Mouse (Mus musculus): ENCODE measurements around the gene Serpinb1a. TPM values are rescaled to one million over a fixed set of nuclear protein-coding genes. Genes with fewer than 3 reads are reported as not detected.

Gene Serpinb1a
- polyA plus RNA-seq, 1 experiment = 2.1 TPM

- Histone ChIP-seq H3K4me3 (ENCODE audit: control insufficient read depth, low read depth, low read length) (no peak overlapping the region), H3K27ac (ENCODE audit: control insufficient read depth, insufficient read depth, low read depth, low read length) (no peak overlapping the region), H3K27me3 (ENCODE audit: control insufficient read depth, insufficient read depth, low read length) (no peaks in the 10 kb centered on the region), H3K36me3 (ENCODE audit: control insufficient read depth, insufficient read depth, low read length) (no peaks in the 10 kb centered on the region), H3K4me1 (ENCODE audit: control insufficient read depth, insufficient read depth, low read length) (peaks cover 2% of the 10 kb centered on the region)
- TF ChIP-seq POLR2A (IDR thresholded peaks at IDR 0.05; ENCODE audit: control insufficient read depth, low read depth, low read length) = no peak
- no peak for TF ChIP-seq CTCF (IDR thresholded peaks at IDR 0.05; ENCODE audit: control insufficient read depth, insufficient read depth, insufficient replicate concordance, low read depth, low read length)
These were observed 23.7 kb downstream of the Serpinb1a start for GRCm38 (mm10) chr13:32827111-32827822.

DNA sequence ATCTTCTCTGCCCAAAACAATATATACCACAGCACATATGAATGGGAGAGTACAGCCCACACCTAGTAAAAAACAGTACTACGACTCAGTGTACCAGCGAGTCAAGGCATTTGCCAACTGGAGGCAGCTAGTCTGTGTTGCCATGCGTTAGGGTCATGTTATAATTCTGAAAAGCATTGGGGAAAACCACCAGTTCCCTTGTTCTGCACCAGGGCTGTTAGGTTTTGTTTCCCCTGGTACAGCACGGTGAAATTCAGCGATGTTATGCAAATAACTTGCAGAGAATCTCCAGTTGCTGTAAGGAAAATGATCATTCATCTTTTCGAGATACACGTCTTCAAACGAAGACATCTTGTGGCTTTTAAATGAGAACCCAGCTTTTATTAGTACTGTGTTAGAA is 25.4 kb downstream of the Serpinb1a start:
- Histone ChIP-seq H3K4me1 (ENCODE audit: control insufficient read depth, insufficient read depth, low read length) (no peaks in the 10 kb centered on the region), H3K4me3 (ENCODE audit: control insufficient read depth, low read depth, low read length) (no peak overlapping the region), H3K27me3 (ENCODE audit: control insufficient read depth, insufficient read depth, low read length) (no peaks in the 10 kb centered on the region), H3K27ac (ENCODE audit: control insufficient read depth, insufficient read depth, low read depth, low read length) (no peak overlapping the region), H3K36me3 (ENCODE audit: control insufficient read depth, insufficient read depth, low read length) (no peaks in the 10 kb centered on the region)
- TF ChIP-seq POLR2A (IDR thresholded peaks at IDR 0.05; ENCODE audit: control insufficient read depth, low read depth, low read length) (no peak), CTCF (IDR thresholded peaks at IDR 0.05; ENCODE audit: control insufficient read depth, insufficient read depth, insufficient replicate concordance, low read depth, low read length) (no peak)

- H3K4me3 ChIP-seq (ENCODE audit: control insufficient read depth, low read depth, low read length) = no peak overlapping the region
- no peaks in the 10 kb centered on the region for H3K36me3 ChIP-seq (ENCODE audit: control insufficient read depth, insufficient read depth, low read length)
- no peaks in the 10 kb centered on the region for H3K27me3 ChIP-seq (ENCODE audit: control insufficient read depth, insufficient read depth, low read length)
- H3K27ac ChIP-seq (ENCODE audit: control insufficient read depth, insufficient read depth, low read depth, low read length) = no peak overlapping the region
- TF ChIP-seq POLR2A (IDR thresholded peaks at IDR 0.05; ENCODE audit: control insufficient read depth, low read depth, low read length) (no peak), CTCF (IDR thresholded peaks at IDR 0.05; ENCODE audit: control insufficient read depth, insufficient read depth, insufficient replicate concordance, low read depth, low read length) (no peak)
- H3K4me1 ChIP-seq (ENCODE audit: control insufficient read depth, insufficient read depth, low read length) = no peaks in the 10 kb centered on the region
These were observed 26.3 kb downstream of the Serpinb1a start for GRCm38 (mm10) chr13:32824377-32825330.

GRCm38 (mm10) chr13:32823126-32823525 is 27.9 kb downstream of the Serpinb1a start:
- no peaks in the 10 kb centered on the region for H3K4me1 ChIP-seq (ENCODE audit: control insufficient read depth, insufficient read depth, low read length)
- H3K27me3 ChIP-seq (ENCODE audit: control insufficient read depth, insufficient read depth, low read length) = no peaks in the 10 kb centered on the region
- no peak overlapping the region for H3K4me3 ChIP-seq (ENCODE audit: control insufficient read depth, low read depth, low read length)
- no peaks in the 10 kb centered on the region for H3K36me3 ChIP-seq (ENCODE audit: control insufficient read depth, insufficient read depth, low read length)
- no peak overlapping the region for H3K27ac ChIP-seq (ENCODE audit: control insufficient read depth, insufficient read depth, low read depth, low read length)
- TF ChIP-seq POLR2A (IDR thresholded peaks at IDR 0.05; ENCODE audit: control insufficient read depth, low read depth, low read length) (no peak), CTCF (IDR thresholded peaks at IDR 0.05; ENCODE audit: control insufficient read depth, insufficient read depth, insufficient replicate concordance, low read depth, low read length) (no peak)

DNA sequence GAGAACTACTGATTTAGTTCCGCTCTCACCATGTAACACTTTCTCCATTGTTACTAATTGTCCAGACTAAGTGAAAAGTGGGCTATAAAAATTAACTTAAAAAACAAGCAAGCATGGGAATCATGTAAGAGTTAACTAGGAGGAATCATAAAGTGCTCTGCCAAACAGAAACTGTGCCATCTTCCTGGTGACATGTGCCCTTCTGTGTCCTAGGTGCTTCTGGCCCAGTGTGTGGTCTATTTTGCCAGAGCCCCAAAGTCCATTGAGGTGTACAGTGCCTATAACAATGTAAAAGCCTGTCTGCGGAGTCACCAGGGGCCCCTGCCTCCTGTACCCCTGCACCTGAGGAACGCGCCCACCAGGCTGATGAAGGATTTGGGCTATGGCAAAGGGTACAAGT is 29.3 kb downstream of the Serpinb1a start:
- Histone ChIP-seq H3K36me3 (ENCODE audit: control insufficient read depth, insufficient read depth, low read length) (no peaks in the 10 kb centered on the region), H3K4me3 (ENCODE audit: control insufficient read depth, low read depth, low read length) (no peak overlapping the region), H3K27me3 (ENCODE audit: control insufficient read depth, insufficient read depth, low read length) (no peaks in the 10 kb centered on the region), H3K4me1 (ENCODE audit: control insufficient read depth, insufficient read depth, low read length) (no peaks in the 10 kb centered on the region), H3K27ac (ENCODE audit: control insufficient read depth, insufficient read depth, low read depth, low read length) (no peak overlapping the region)
- TF ChIP-seq POLR2A (IDR thresholded peaks at IDR 0.05; ENCODE audit: control insufficient read depth, low read depth, low read length) (no peak), CTCF (IDR thresholded peaks at IDR 0.05; ENCODE audit: control insufficient read depth, insufficient read depth, insufficient replicate concordance, low read depth, low read length) (no peak)

GRCm38 (mm10) chr13:32819926-32820325 is 31.1 kb downstream of the Serpinb1a start:
- Histone ChIP-seq H3K27me3 (ENCODE audit: control insufficient read depth, insufficient read depth, low read length) (no peaks in the 10 kb centered on the region), H3K4me3 (ENCODE audit: control insufficient read depth, low read depth, low read length) (no peak overlapping the region), H3K36me3 (ENCODE audit: control insufficient read depth, insufficient read depth, low read length) (no peaks in the 10 kb centered on the region), H3K4me1 (ENCODE audit: control insufficient read depth, insufficient read depth, low read length) (no peaks in the 10 kb centered on the region), H3K27ac (ENCODE audit: control insufficient read depth, insufficient read depth, low read depth, low read length) (no peak overlapping the region)
- TF ChIP-seq POLR2A (IDR thresholded peaks at IDR 0.05; ENCODE audit: control insufficient read depth, low read depth, low read length) (no peak), CTCF (IDR thresholded peaks at IDR 0.05; ENCODE audit: control insufficient read depth, insufficient read depth, insufficient replicate concordance, low read depth, low read length) (no peak)

GRCm38 (mm10) chr13:32819241-32819640 is 31.7 kb downstream of the Serpinb1a start:
- no peaks in the 10 kb centered on the region for H3K27me3 ChIP-seq (ENCODE audit: control insufficient read depth, insufficient read depth, low read length)
- H3K4me1 ChIP-seq (ENCODE audit: control insufficient read depth, insufficient read depth, low read length) = no peaks in the 10 kb centered on the region
- no peak overlapping the region for H3K27ac ChIP-seq (ENCODE audit: control insufficient read depth, insufficient read depth, low read depth, low read length)
- TF ChIP-seq POLR2A (IDR thresholded peaks at IDR 0.05; ENCODE audit: control insufficient read depth, low read depth, low read length) (no peak), CTCF (IDR thresholded peaks at IDR 0.05; ENCODE audit: control insufficient read depth, insufficient read depth, insufficient replicate concordance, low read depth, low read length) (no peak)
- H3K4me3 ChIP-seq (ENCODE audit: control insufficient read depth, low read depth, low read length) = no peak overlapping the region
- no peaks in the 10 kb centered on the region for H3K36me3 ChIP-seq (ENCODE audit: control insufficient read depth, insufficient read depth, low read length)
